Mouse (Mus musculus) lung, postnatal 0 days (tissue): ENCODE measurements at regions not wholly inside any gene's neighbourhood (a gene's known extent, or its start where the extent isn't known, plus 50 kb on each side); places are given as distances from the start of the nearest gene placed in this dataset.
"Not testable (repeated sequence)": the region's sequence is repeated elsewhere in the genome, so short reads cannot be mapped to it uniquely, and the experiment has no call there.

ENCODE experiments used
- ATAC-seq: fragments of 200-750 bp; cut with Nextera tagmentation; 2 replicates; pipeline ENCODE4 v1.8.0; 2017; ENCODE audit warnings: moderate library complexity
- DNase-seq: peaks from one replicate; pipeline ENCODE4 v3.0.0-alpha.2; 2016; ENCODE audit warnings: low spot score
- H3K27ac ChIP-seq: fragments of 300-500 bp; sonication (generic); 2 replicates; pipeline ENCODE4 v1.5.1; 2014; ENCODE audit warnings: antibody characterized with exemption, mild to moderate bottlenecking, low read length, mixed read lengths
- H3K27me3 ChIP-seq: fragments of 300-500 bp; sonication (generic); replicated peaks from 2 replicates; pipeline ENCODE4 v1.6.1; 2014; ENCODE audit warnings: low read length, mixed read lengths; ENCODE audit not compliant: insufficient read depth
- H3K36me3 ChIP-seq: fragments of 300-500 bp; sonication (generic); 2 replicates; pipeline ENCODE4 v1.6.1; 2014; ENCODE audit warnings: low read length, mixed read lengths; ENCODE audit not compliant: insufficient read depth
- H3K4me1 ChIP-seq: fragments of 300-500 bp; sonication (generic); 2 replicates; pipeline ENCODE4 v1.6.1; 2014; ENCODE audit warnings: antibody characterized with exemption, low read depth, low read length, mixed read lengths; ENCODE audit not compliant: insufficient read depth
- H3K4me2 ChIP-seq: fragments of 300-500 bp; sonication (generic); replicated peaks from 2 replicates; pipeline ENCODE4 v1.6.1; 2014; ENCODE audit warnings: low read depth, mild to moderate bottlenecking, low read length, moderate library complexity, mixed read lengths
- H3K4me3 ChIP-seq: fragments of 300-500 bp; sonication (generic); 2 replicates; pipeline ENCODE4 v1.5.1; 2014; ENCODE audit warnings: low read depth, low read length
- H3K9ac ChIP-seq: fragments of 300-500 bp; sonication (generic); replicated peaks from 2 replicates; pipeline ENCODE4 v1.6.1; 2014; ENCODE audit warnings: low read depth, mild to moderate bottlenecking
- H3K9me3 ChIP-seq: fragments of 300-500 bp; sonication (generic); 2 replicates; pipeline ENCODE4 v1.6.1; 2016; ENCODE audit warnings: low read length, mixed read lengths
- CTCF ChIP-seq: IDR thresholded peaks from 2 replicates; pipeline ENCODE4 v1.5.1; 2016; ENCODE audit warnings: antibody characterized with exemption, mild to moderate bottlenecking
- EP300 ChIP-seq: IDR thresholded peaks from 2 replicates; pipeline ENCODE4 v1.6.1; 2016; ENCODE audit warnings: antibody characterized with exemption, mild to moderate bottlenecking, control low read depth
- WGBS: fragments of 180-500 bp; shearing (Covaris S2); extraction: QIAGEN DNeasy Blood & Tissue Kit; methylation state at CpG from one replicate; pipeline ENCODE4 v1.1.7; 2014; 5-methylcytosine and 5-hydroxymethylcytosine counted together

- Histone ChIP-seq H3K4me2 (no peak overlapping the region), H3K4me3 (no peak overlapping the region), H3K36me3 (no peaks in the 10 kb centered on the region), H3K27ac (no peak overlapping the region), H3K27me3 (no peaks in the 10 kb centered on the region), H3K9me3 (no peaks in the 10 kb centered on the region), H3K4me1 (no peaks in the 10 kb centered on the region), H3K9ac (no peak overlapping the region)
- DNase-seq (no peak), ATAC-seq (no peak)
- 20% methylated on average over 7 of the region's 7 CpGs for whole genome bisulfite sequencing
- no peak for TF ChIP-seq CTCF
- TF ChIP-seq EP300 = no peak
Measured at GRCm38 (mm10) chr12:27932382-27933140, 590.2 kb upstream of the Sox11 start.

DNA sequence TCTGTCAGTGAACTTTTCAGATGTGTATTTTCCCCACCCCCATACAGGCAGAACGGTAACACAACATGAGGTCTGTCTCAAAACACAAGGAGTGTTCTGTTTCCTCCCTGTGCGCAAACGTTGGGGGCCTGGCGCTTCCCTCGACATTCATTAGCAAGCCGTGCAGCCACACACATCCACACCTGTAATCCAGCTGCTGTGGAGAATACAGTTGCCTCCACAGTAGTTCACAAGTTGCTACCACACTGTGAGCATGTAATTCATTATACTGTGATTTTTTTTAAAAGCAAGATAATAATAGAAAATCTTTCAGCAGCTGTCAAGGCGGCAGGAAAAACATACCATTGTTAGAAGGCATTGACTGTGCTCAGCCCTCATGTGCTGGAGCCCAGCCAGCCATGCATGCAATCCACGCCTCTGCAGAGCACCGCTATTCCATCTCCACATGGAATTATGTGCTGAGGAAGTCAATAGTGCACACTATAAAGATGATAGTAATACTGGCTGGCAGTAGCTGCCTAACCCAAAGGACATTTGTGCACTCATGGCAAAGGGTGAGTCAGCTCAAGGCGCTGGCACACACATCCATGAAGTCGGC, 586.1 kb upstream of the Sox11 start:
- H3K4me1 ChIP-seq = no peaks in the 10 kb centered on the region
- ATAC-seq (no peak), DNase-seq (peak; percentile 9)
- WGBS = 43% methylated on average over 11 of the region's 11 CpGs
- no peak overlapping the region for H3K27ac ChIP-seq
- no peaks in the 10 kb centered on the region for H3K27me3 ChIP-seq
- H3K9me3 ChIP-seq = no peaks in the 10 kb centered on the region
- H3K4me3 ChIP-seq = no peak overlapping the region
- no peak overlapping the region for H3K4me2 ChIP-seq
- no peak overlapping the region for H3K9ac ChIP-seq
- no peak for TF ChIP-seq EP300
- TF ChIP-seq CTCF = no peak
- H3K36me3 ChIP-seq = no peaks in the 10 kb centered on the region

GRCm38 (mm10) chr12:27926730-27927129, 584.4 kb upstream of the Sox11 start:
- 87% methylated on average over 6 of the region's 6 CpGs for WGBS
- no peak for DNase-seq
- H3K4me1 ChIP-seq = no peaks in the 10 kb centered on the region
- no peak overlapping the region for H3K9ac ChIP-seq
- no peaks in the 10 kb centered on the region for H3K36me3 ChIP-seq
- TF ChIP-seq CTCF (no peak), EP300 (no peak)
- H3K9me3 ChIP-seq = no peaks in the 10 kb centered on the region
- no peaks in the 10 kb centered on the region for H3K27me3 ChIP-seq
- H3K27ac ChIP-seq = no peak overlapping the region
- no peak for ATAC-seq
- no peak overlapping the region for H3K4me3 ChIP-seq
- H3K4me2 ChIP-seq = no peak overlapping the region

DNA sequence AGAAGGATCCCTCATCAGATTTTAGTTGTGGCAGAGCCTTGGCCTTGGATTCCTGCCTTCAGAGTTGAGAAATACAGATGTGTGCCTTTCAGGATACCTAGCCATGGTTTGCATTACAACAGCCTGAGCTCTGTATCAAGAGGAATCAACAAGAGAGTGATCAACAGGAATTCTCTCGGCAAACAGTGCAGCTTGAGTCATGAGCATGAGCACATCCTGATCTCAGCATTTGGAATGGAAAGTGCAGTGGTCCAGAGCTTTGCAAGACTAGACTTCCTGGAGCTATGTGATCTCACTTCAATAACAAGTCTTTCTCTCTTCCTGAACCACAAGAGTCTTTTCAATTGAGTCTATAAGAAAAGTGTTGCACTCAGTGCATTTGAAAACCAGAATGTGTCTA, 578.2 kb upstream of the Sox11 start:
- no peak overlapping the region for H3K4me2 ChIP-seq
- no peak for DNase-seq
- H3K9ac ChIP-seq = no peak overlapping the region
- H3K27ac ChIP-seq = no peak overlapping the region
- H3K9me3 ChIP-seq = no peaks in the 10 kb centered on the region
- TF ChIP-seq CTCF (no peak), EP300 (no peak)
- H3K27me3 ChIP-seq = no peaks in the 10 kb centered on the region
- H3K4me3 ChIP-seq = no peak overlapping the region
- H3K36me3 ChIP-seq = no peaks in the 10 kb centered on the region
- WGBS = 71% methylated on average over 1 of the region's 1 CpGs
- ATAC-seq = no peak
- H3K4me1 ChIP-seq = no peaks in the 10 kb centered on the region

- H3K27me3 ChIP-seq = no peaks in the 10 kb centered on the region
- H3K9ac ChIP-seq = no peak overlapping the region
- ATAC-seq (peak; percentile 41; the same call in 1 of the 2 replicates), DNase-seq (peak; percentile 28)
- no peak overlapping the region for H3K4me3 ChIP-seq
- no peaks in the 10 kb centered on the region for H3K9me3 ChIP-seq
- no peak overlapping the region for H3K27ac ChIP-seq
- no peaks in the 10 kb centered on the region for H3K36me3 ChIP-seq
- no peaks in the 10 kb centered on the region for H3K4me1 ChIP-seq
- WGBS = 43% methylated on average over 3 of the region's 3 CpGs
- TF ChIP-seq CTCF (no peak), EP300 (no peak)
- no peak overlapping the region for H3K4me2 ChIP-seq
Measured at GRCm38 (mm10) chr12:27916401-27916920, 574.1 kb upstream of the Sox11 start.

DNA sequence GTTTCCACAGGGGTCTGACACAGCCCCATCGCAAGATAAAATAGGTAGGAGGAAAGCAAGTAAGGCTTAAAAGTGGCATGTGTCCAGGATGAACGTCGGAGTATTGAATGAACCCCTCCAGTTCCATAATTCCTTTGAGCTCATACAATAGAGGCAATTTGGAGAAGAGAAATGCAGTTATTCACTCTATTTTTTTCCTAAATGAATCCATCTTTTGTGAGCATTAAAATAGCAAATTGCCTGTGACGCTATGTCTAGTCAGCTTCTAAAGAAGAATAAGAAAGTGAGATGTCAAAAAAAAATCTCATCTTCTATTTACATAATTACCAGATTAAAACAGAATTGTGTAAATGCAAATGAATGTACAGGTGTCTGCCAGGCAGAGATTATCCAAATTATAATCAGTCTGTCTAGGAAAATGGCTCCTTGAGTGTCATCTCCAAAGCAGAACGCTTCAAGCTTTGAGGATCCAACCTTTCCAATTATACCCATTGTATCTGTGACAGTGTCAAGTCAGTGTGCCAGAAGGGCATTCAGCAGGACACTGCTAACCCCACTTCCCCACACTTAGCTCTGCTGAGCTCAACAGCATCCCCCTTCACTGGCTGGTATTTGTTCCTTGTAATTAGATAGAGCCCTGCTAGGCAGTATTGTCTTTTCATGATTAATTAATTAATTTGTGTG, 567.2 kb upstream of the Sox11 start:
- Histone ChIP-seq H3K27me3 (no peaks in the 10 kb centered on the region), H3K4me2 (no peak overlapping the region), H3K9me3 (no peaks in the 10 kb centered on the region), H3K4me3 (no peak overlapping the region), H3K9ac (no peak overlapping the region), H3K27ac (no peak overlapping the region), H3K4me1 (no peaks in the 10 kb centered on the region), H3K36me3 (no peaks in the 10 kb centered on the region)
- WGBS = 83% methylated on average over 5 of the region's 5 CpGs
- ATAC-seq (no peak), DNase-seq (no peak)
- TF ChIP-seq CTCF = no peak
- no peak for TF ChIP-seq EP300

DNA sequence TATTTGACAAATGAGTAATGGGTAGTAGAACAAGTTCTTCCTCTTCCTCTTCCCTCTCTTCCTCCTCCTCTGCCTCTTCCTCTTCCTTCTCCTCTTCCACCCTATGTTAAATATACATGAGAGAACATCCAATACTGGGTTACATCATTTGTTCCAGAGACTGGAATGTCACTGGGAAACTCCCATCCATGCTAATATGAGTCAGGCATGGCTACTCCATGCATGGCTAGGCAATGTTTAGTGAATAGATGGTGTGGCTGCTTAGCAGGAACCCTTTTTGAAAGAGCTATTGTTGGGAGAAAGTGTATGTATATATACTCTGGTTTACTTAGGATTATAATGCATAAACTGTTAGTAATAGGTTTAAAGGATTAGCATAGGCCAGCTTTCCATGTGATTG, 554.3 kb upstream of the Sox11 start:
- H3K36me3 ChIP-seq, DNase-seq, ATAC-seq: not testable (repeated sequence)

More for the DNA sequence above, 554.3 kb upstream of the Sox11 start:
- H3K9ac ChIP-seq, H3K4me3 ChIP-seq, H3K27ac ChIP-seq, H3K9me3 ChIP-seq, H3K27me3 ChIP-seq, H3K4me1 ChIP-seq, H3K4me2 ChIP-seq: not testable (repeated sequence)
